Mouse (Mus musculus) lung, embryonic 15.5 days (tissue): ENCODE measurements around the gene Spocd1. TPM values are rescaled to one million over a fixed set of nuclear protein-coding genes. Genes with fewer than 3 reads are reported as not detected.

Source experiments
- ATAC-seq: fragments of 200-750 bp; cut with Nextera tagmentation; 2 replicates; pipeline ENCODE4 v1.8.0; 2017; ENCODE audit warnings: moderate number of reproducible peaks, borderline replicate concordance; ENCODE audit not compliant: low FRiP score, low TSS enrichment; ENCODE audit errors: extremely low read depth
- H3K27ac ChIP-seq: fragments of 300-500 bp; sonication (generic); 2 replicates; pipeline ENCODE4 v1.5.1; 2015; ENCODE audit warnings: moderate library complexity, mild to moderate bottlenecking, inconsistent platforms
- H3K27me3 ChIP-seq: fragments of 300-500 bp; sonication (generic); 2 replicates; pipeline ENCODE4 v1.6.1; 2015; ENCODE audit warnings: inconsistent platforms
- H3K36me3 ChIP-seq: fragments of 300-500 bp; sonication (generic); 2 replicates; pipeline ENCODE4 v1.6.1; 2015; ENCODE audit warnings: inconsistent platforms
- H3K4me1 ChIP-seq: fragments of 300-500 bp; sonication (generic); 2 replicates; pipeline ENCODE4 v1.6.1; 2015; ENCODE audit warnings: inconsistent platforms
- H3K4me2 ChIP-seq: fragments of 300-500 bp; sonication (generic); 2 replicates; pipeline ENCODE4 v1.6.1; 2015; ENCODE audit warnings: inconsistent platforms, mild to moderate bottlenecking, moderate library complexity
- H3K4me3 ChIP-seq: fragments of 300-500 bp; sonication (generic); 2 replicates; pipeline ENCODE4 v1.5.1; 2015; ENCODE audit warnings: mild to moderate bottlenecking, inconsistent platforms
- H3K9ac ChIP-seq: fragments of 300-500 bp; sonication (generic); 2 replicates; pipeline ENCODE4 v1.6.1; 2015; ENCODE audit warnings: inconsistent platforms
- H3K9me3 ChIP-seq: fragments of 300-500 bp; sonication (generic); 2 replicates; pipeline ENCODE4 v1.6.1; 2016; ENCODE audit warnings: inconsistent platforms
- WGBS: fragments of 180-500 bp; shearing (Covaris S2); methylation state at CpG from one replicate; pipeline ENCODE4 v1.1.7; 2015; 5-methylcytosine and 5-hydroxymethylcytosine counted together
- polyA plus RNA-seq: library from polyadenylated mRNA; unstranded; fragments of >200 nt; fragmentation: Nextera tagmentation; extraction: Ambion mirVana; gene quantifications from 2 replicates; pipeline ENCODE4 v1.2.1, GENCODE M21; 2015

Spocd1 gene
- polyA plus RNA-seq, 1 experiment from 2014 or later = 0.09 TPM

GRCm38 (mm10) chr4:129981657-129982056 lies 52.6 kb downstream of the Spocd1 start:
- H3K36me3 ChIP-seq = no peaks in the 10 kb centered on the region

GRCm38 (mm10) chr4:129983046-129983445 lies 54.0 kb downstream of the Spocd1 start:
- WGBS = 23% methylated on average over 5 of the region's 5 CpGs
- H3K4me1 ChIP-seq = peaks cover 36% of the 10 kb centered on the region
- no peak for ATAC-seq
- H3K9me3 ChIP-seq = no peaks in the 10 kb centered on the region
- H3K4me2 ChIP-seq = no peak overlapping the region
- H3K9ac ChIP-seq = no peak overlapping the region
- H3K27ac ChIP-seq = no peak overlapping the region
- H3K27me3 ChIP-seq = peaks cover 74% of the 10 kb centered on the region
- no peak overlapping the region for H3K4me3 ChIP-seq
- H3K36me3 ChIP-seq = no peaks in the 10 kb centered on the region

More at GRCm38 (mm10) chr4:129981657-129982056, 52.6 kb downstream of the Spocd1 start:
- Histone ChIP-seq H3K27me3 (peaks cover 60% of the 10 kb centered on the region), H3K4me2 (no peak overlapping the region), H3K9ac (no peak overlapping the region), H3K4me1 (peaks cover 26% of the 10 kb centered on the region), H3K4me3 (no peak overlapping the region), H3K27ac (no peak overlapping the region), H3K9me3 (no peaks in the 10 kb centered on the region)
- ATAC-seq = no peak
- 68% methylated on average over 11 of the region's 11 CpGs for WGBS

- no peak overlapping the region for H3K27ac ChIP-seq
- no peaks in the 10 kb centered on the region for H3K9me3 ChIP-seq
- peak overlapping the region; percentile 97 for H3K4me2 ChIP-seq
- 2% methylated on average over 15 of the region's 15 CpGs for WGBS
- H3K36me3 ChIP-seq = no peaks in the 10 kb centered on the region
- peaks cover 39% of the 10 kb centered on the region for H3K4me1 ChIP-seq
- ATAC-seq = no peak
- H3K27me3 ChIP-seq = peaks cover 82% of the 10 kb centered on the region
- no peak overlapping the region for H3K9ac ChIP-seq
- peak overlapping the region; percentile 56 for H3K4me3 ChIP-seq
Measured at GRCm38 (mm10) chr4:129983764-129984420, 54.8 kb downstream of the Spocd1 start.

- Histone ChIP-seq H3K9ac (peak within 1 kb of the TSS; percentile 56), H3K4me3 (peak within 1 kb of the TSS; percentile 56), H3K27ac (no peak within 1 kb of the TSS), H3K36me3 (no peaks in the 10 kb centered on the region), H3K4me2 (peak within 1 kb of the TSS; percentile 97), H3K27me3 (peaks cover 89% of the 10 kb centered on the region), H3K9me3 (no peaks in the 10 kb centered on the region), H3K4me1 (peaks cover 39% of the 10 kb centered on the region)
- WGBS = under 1% methylated on average over 60 of the region's 77 CpGs
- ATAC-seq = peak; percentile 9; the same call in 1 of the 2 replicates
Measured at GRCm38 (mm10) chr4:129984421-129985061, 55.5 kb downstream of the Spocd1 start, which contains the start of gene Adgrb2. Gene Adgrb2 (plus strand): TSS chr4:129984870.

- no peaks in the 10 kb centered on the region for H3K36me3 ChIP-seq
- 0 out of 2 replicates have a peak, but pooled peaks have one; percentile 32 for ATAC-seq
- peaks cover 93% of the 10 kb centered on the region for H3K27me3 ChIP-seq
- no peaks in the 10 kb centered on the region for H3K9me3 ChIP-seq
- peaks cover 39% of the 10 kb centered on the region for H3K4me1 ChIP-seq
- peak overlapping the region; percentile 56 for H3K9ac ChIP-seq
- WGBS = 2% methylated on average over 38 of the region's 48 CpGs
- H3K27ac ChIP-seq = no peak overlapping the region
- H3K4me2 ChIP-seq = peak overlapping the region; percentile 97
- peak overlapping the region; percentile 56 for H3K4me3 ChIP-seq
Measured at GRCm38 (mm10) chr4:129985161-129985670, 56.2 kb downstream of the Spocd1 start.

GRCm38 (mm10) chr4:129985671-129986441 lies 56.8 kb downstream of the Spocd1 start:
- Histone ChIP-seq H3K4me1 (peaks cover 39% of the 10 kb centered on the region), H3K9ac (peak overlapping the region; percentile 56), H3K27me3 (peaks cover 88% of the 10 kb centered on the region), H3K4me3 (peak overlapping the region; percentile 56), H3K36me3 (no peaks in the 10 kb centered on the region), H3K4me2 (peak overlapping the region; percentile 97), H3K27ac (no peak overlapping the region), H3K9me3 (no peaks in the 10 kb centered on the region)
- no peak for ATAC-seq
- WGBS = 1% methylated on average over 58 of the region's 58 CpGs

- H3K27ac ChIP-seq = no peak overlapping the region
- peaks cover 67% of the 10 kb centered on the region for H3K27me3 ChIP-seq
- no peaks in the 10 kb centered on the region for H3K9me3 ChIP-seq
- H3K4me3 ChIP-seq = peak overlapping the region; percentile 50
- peak overlapping the region; percentile 40 for H3K9ac ChIP-seq
- WGBS = 1% methylated on average over 48 of the region's 53 CpGs
- peak; percentile 44; the same call in 1 of the 2 replicates for ATAC-seq
- peak overlapping the region; percentile 92 for H3K4me2 ChIP-seq
- H3K4me1 ChIP-seq = peaks cover 39% of the 10 kb centered on the region
- no peaks in the 10 kb centered on the region for H3K36me3 ChIP-seq
Measured at GRCm38 (mm10) chr4:129987825-129988504, 58.9 kb downstream of the Spocd1 start.

GRCm38 (mm10) chr4:129989925-129990324 lies 60.9 kb downstream of the Spocd1 start:
- H3K27me3 ChIP-seq = peaks cover 50% of the 10 kb centered on the region
- ATAC-seq = no peak
- H3K9ac ChIP-seq = no peak overlapping the region
- H3K36me3 ChIP-seq = no peaks in the 10 kb centered on the region
- 78% methylated on average over 4 of the region's 4 CpGs for WGBS
- peaks cover 29% of the 10 kb centered on the region for H3K4me1 ChIP-seq
- no peak overlapping the region for H3K4me2 ChIP-seq
- no peak overlapping the region for H3K27ac ChIP-seq
- H3K4me3 ChIP-seq = no peak overlapping the region
- H3K9me3 ChIP-seq = no peaks in the 10 kb centered on the region

- no peak overlapping the region for H3K9ac ChIP-seq
- ATAC-seq = no peak
- no peak overlapping the region for H3K4me2 ChIP-seq
- no peaks in the 10 kb centered on the region for H3K9me3 ChIP-seq
- no peaks in the 10 kb centered on the region for H3K36me3 ChIP-seq
- no peak overlapping the region for H3K27ac ChIP-seq
- peaks cover 6% of the 10 kb centered on the region; the same call in 1 of the 2 replicates for H3K4me1 ChIP-seq
- peaks cover 28% of the 10 kb centered on the region for H3K27me3 ChIP-seq
- H3K4me3 ChIP-seq = no peak overlapping the region
- WGBS = 70% methylated on average over 16 of the region's 16 CpGs
Measured at GRCm38 (mm10) chr4:129992720-129993119, 63.7 kb downstream of the Spocd1 start.

- Histone ChIP-seq H3K4me1 (peaks cover under 1% of the 10 kb centered on the region; the same call in 1 of the 2 replicates), H3K36me3 (no peaks in the 10 kb centered on the region), H3K4me2 (no peak overlapping the region), H3K9ac (no peak overlapping the region), H3K4me3 (no peak overlapping the region), H3K27me3 (peaks cover 25% of the 10 kb centered on the region), H3K27ac (no peak overlapping the region), H3K9me3 (no peaks in the 10 kb centered on the region)
- ATAC-seq = no peak
- 88% methylated on average over 5 of the region's 5 CpGs for WGBS
Measured at GRCm38 (mm10) chr4:129993213-129993612, 64.2 kb downstream of the Spocd1 start.
